Mouse (Mus musculus): ENCODE measurements at regions not wholly inside any gene's neighbourhood (a gene's known extent, or its start where the extent isn't known, plus 50 kb on each side); places are given as distances from the start of the nearest gene placed in this dataset.

GRCm38 (mm10) chr9:23089339-23089738 is 133.5 kb upstream of the Bmper start:
- TF ChIP-seq CTCF (IDR thresholded peaks at IDR 0.05; ENCODE audit: low read depth) (no peak), EP300 (IDR thresholded peaks at IDR 0.05; ENCODE audit: low read depth) (no peak)

Measured in liver, embryonic 14.5 days (tissue).